Mouse (Mus musculus) midbrain, embryonic 13.5 days (tissue): ENCODE measurements around the gene Ush2a. TPM values are rescaled to one million over a fixed set of nuclear protein-coding genes. Genes with fewer than 3 reads are reported as not detected.

Source experiments
- ATAC-seq: fragments of 200-750 bp; cut with Nextera tagmentation; 2 replicates; pipeline ENCODE4 v1.8.0; 2017; ENCODE audit warnings: mild to moderate bottlenecking, moderate TSS enrichment, moderate library complexity
- H3K27ac ChIP-seq: fragments of 300-500 bp; sonication (generic); 2 replicates; pipeline ENCODE4 v1.5.1; 2015; ENCODE audit warnings: inconsistent platforms, mild to moderate bottlenecking, moderate library complexity
- H3K27me3 ChIP-seq: fragments of 300-500 bp; sonication (generic); 2 replicates; pipeline ENCODE4 v1.6.1; 2015; ENCODE audit warnings: mild to moderate bottlenecking, inconsistent platforms
- H3K36me3 ChIP-seq: fragments of 300-500 bp; sonication (generic); 2 replicates; pipeline ENCODE4 v1.6.1; 2015; ENCODE audit warnings: mild to moderate bottlenecking, inconsistent platforms
- H3K4me1 ChIP-seq: fragments of 300-500 bp; sonication (generic); replicated peaks from 2 replicates; pipeline ENCODE4 v1.6.1; 2015; ENCODE audit warnings: inconsistent platforms
- H3K4me2 ChIP-seq: fragments of 300-500 bp; sonication (generic); replicated peaks from 2 replicates; pipeline ENCODE4 v1.6.1; 2015; ENCODE audit warnings: moderate library complexity, mild to moderate bottlenecking, inconsistent platforms
- H3K4me3 ChIP-seq: fragments of 300-500 bp; sonication (generic); replicated peaks from 2 replicates; pipeline ENCODE4 v1.5.1; 2015; ENCODE audit warnings: mild to moderate bottlenecking, inconsistent platforms
- H3K9ac ChIP-seq: fragments of 300-500 bp; sonication (generic); replicated peaks from 2 replicates; pipeline ENCODE4 v1.6.1; 2015; ENCODE audit warnings: mild to moderate bottlenecking, inconsistent platforms
- H3K9me3 ChIP-seq: fragments of 300-500 bp; sonication (generic); 2 replicates; pipeline ENCODE4 v1.6.1; 2016; ENCODE audit warnings: mild to moderate bottlenecking, inconsistent platforms
- WGBS: fragments of 180-500 bp; shearing (Covaris S2); methylation state at CpG from one replicate; pipeline ENCODE4 v1.1.7; 2015; 5-methylcytosine and 5-hydroxymethylcytosine counted together
- polyA plus RNA-seq: library from polyadenylated mRNA; unstranded; fragments of >200 nt; fragmentation: Nextera tagmentation; extraction: Ambion mirVana; gene quantifications from 2 replicates; pipeline ENCODE4 v1.2.1, GENCODE M21; 2015

The Ush2a gene
- polyA plus RNA-seq, 1 experiment from 2014 or later = 0.13 TPM

GRCm38 (mm10) chr1:188316574-188316973 is 54.8 kb downstream of the Ush2a start:
- 89% methylated on average over 5 of the region's 5 CpGs for WGBS
- H3K4me1 ChIP-seq = no peaks in the 10 kb centered on the region
- H3K4me2 ChIP-seq = no peak overlapping the region
- no peaks in the 10 kb centered on the region for H3K36me3 ChIP-seq
- no peak overlapping the region for H3K9ac ChIP-seq
- no peak for ATAC-seq
- no peak overlapping the region for H3K4me3 ChIP-seq
- H3K27ac ChIP-seq = no peak overlapping the region
- no peaks in the 10 kb centered on the region for H3K9me3 ChIP-seq
- H3K27me3 ChIP-seq = no peaks in the 10 kb centered on the region

GRCm38 (mm10) chr1:188320204-188320603 is 58.4 kb downstream of the Ush2a start:
- Histone ChIP-seq H3K4me1 (no peaks in the 10 kb centered on the region), H3K27me3 (no peaks in the 10 kb centered on the region), H3K36me3 (no peaks in the 10 kb centered on the region), H3K4me2 (no peak overlapping the region), H3K4me3 (no peak overlapping the region), H3K27ac (no peak overlapping the region), H3K9me3 (no peaks in the 10 kb centered on the region), H3K9ac (no peak overlapping the region)
- 88% methylated on average over 4 of the region's 4 CpGs for WGBS
- ATAC-seq = no peak

DNA sequence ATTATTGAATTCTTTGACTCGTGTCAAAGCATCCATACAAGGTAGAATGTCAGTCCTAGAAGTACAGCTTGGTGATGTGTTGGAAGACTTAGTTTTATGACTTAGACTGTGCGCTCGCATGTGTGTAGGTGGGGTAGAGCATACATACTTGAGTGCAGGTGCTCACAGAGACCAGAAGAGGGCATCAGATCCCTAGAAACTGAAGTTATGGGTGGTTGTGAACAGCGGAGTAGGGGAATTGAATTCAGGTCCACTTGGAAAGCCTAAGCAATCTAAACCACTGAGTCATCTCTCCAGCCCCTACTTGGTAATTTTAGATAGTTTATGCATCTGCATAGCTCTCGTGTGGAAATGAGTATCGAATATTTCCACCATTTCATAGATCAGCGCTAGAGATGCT is 59.7 kb downstream of the Ush2a start:
- no peak overlapping the region for H3K4me2 ChIP-seq
- no peak overlapping the region for H3K9ac ChIP-seq
- H3K27ac ChIP-seq = no peak overlapping the region
- H3K4me3 ChIP-seq = no peak overlapping the region
- 84% methylated on average over 7 of the region's 7 CpGs for WGBS
- H3K36me3 ChIP-seq = no peaks in the 10 kb centered on the region
- H3K27me3 ChIP-seq = no peaks in the 10 kb centered on the region
- no peaks in the 10 kb centered on the region for H3K4me1 ChIP-seq
- ATAC-seq = no peak
- no peaks in the 10 kb centered on the region for H3K9me3 ChIP-seq

GRCm38 (mm10) chr1:188330406-188330805 is 68.6 kb downstream of the Ush2a start:
- no peaks in the 10 kb centered on the region for H3K9me3 ChIP-seq

DNA sequence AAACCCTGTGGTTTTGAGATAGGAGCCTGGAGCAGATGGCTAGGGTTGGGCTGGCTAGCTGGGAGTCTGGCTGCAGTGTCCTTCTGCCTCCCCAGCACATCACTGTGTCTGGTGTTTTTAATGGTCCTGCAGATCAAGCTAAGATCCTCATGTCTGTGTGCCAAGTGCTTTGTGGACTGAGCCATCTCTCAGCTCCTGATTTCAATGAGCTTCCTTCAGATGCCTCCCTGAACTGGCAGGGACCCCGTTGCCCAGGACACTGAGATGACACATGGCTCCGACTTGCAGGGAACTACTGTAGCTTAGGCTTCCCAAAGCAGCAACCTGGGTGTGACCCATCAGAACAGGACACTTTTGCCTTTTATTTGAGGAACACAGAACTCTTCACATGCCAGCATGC is 72.1 kb downstream of the Ush2a start:
- 77% methylated on average over 2 of the region's 2 CpGs for WGBS
- Histone ChIP-seq H3K9ac (no peak overlapping the region), H3K4me1 (no peaks in the 10 kb centered on the region), H3K36me3 (no peaks in the 10 kb centered on the region), H3K27me3 (no peaks in the 10 kb centered on the region), H3K4me3 (no peak overlapping the region), H3K9me3 (no peaks in the 10 kb centered on the region), H3K27ac (no peak overlapping the region), H3K4me2 (no peak overlapping the region)
- ATAC-seq = no peak

More at GRCm38 (mm10) chr1:188330406-188330805, 68.6 kb downstream of the Ush2a start:
- Histone ChIP-seq H3K9ac (no peak overlapping the region), H3K4me2 (no peak overlapping the region), H3K4me1 (no peaks in the 10 kb centered on the region), H3K27ac (no peak overlapping the region), H3K36me3 (no peaks in the 10 kb centered on the region), H3K27me3 (no peaks in the 10 kb centered on the region), H3K4me3 (no peak overlapping the region)
- no peak for ATAC-seq
- 97% methylated on average over 2 of the region's 2 CpGs for WGBS

DNA sequence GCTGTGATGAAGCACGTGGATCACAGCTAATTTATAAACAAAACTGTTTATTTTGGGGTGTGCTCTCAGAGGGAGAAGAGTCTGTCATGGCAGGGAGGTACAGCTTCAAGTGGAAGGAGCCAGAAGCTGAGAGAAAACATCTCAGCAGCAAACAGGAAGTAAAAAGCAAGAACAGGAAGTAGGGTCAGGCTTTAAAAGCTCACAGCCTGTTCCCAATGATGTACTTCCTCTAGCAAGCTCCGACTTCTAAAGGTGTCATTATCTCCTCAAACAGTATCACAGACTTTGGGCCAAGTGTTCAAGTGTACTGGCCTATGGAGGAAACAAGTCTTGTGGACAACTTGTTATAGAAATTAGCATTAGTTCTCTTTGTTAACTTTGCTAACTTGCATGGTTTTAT is 85.9 kb downstream of the Ush2a start:
- Histone ChIP-seq H3K9me3 (0 out of 2 replicates have a peak, but pooled peaks cover 3% of the 10 kb centered on the region), H3K4me1 (no peaks in the 10 kb centered on the region), H3K4me2 (no peak overlapping the region), H3K36me3 (no peaks in the 10 kb centered on the region), H3K9ac (no peak overlapping the region), H3K27ac (no peak overlapping the region), H3K4me3 (no peak overlapping the region), H3K27me3 (no peaks in the 10 kb centered on the region)
- no peak for ATAC-seq
- 74% methylated on average over 2 of the region's 2 CpGs for WGBS

GRCm38 (mm10) chr1:188354726-188355125 is 92.9 kb downstream of the Ush2a start:
- no peak overlapping the region for H3K9ac ChIP-seq
- H3K4me1 ChIP-seq = no peaks in the 10 kb centered on the region
- 0 out of 2 replicates have a peak, but pooled peaks cover 3% of the 10 kb centered on the region for H3K9me3 ChIP-seq
- WGBS = 92% methylated on average over 2 of the region's 2 CpGs
- H3K27me3 ChIP-seq = no peaks in the 10 kb centered on the region
- H3K4me3 ChIP-seq = no peak overlapping the region
- no peak overlapping the region for H3K27ac ChIP-seq
- ATAC-seq = no peak
- H3K4me2 ChIP-seq = no peak overlapping the region
- no peaks in the 10 kb centered on the region for H3K36me3 ChIP-seq

- Histone ChIP-seq H3K36me3 (no peaks in the 10 kb centered on the region), H3K4me1 (no peaks in the 10 kb centered on the region), H3K4me3 (no peak overlapping the region), H3K9ac (no peak overlapping the region), H3K27me3 (no peaks in the 10 kb centered on the region), H3K4me2 (no peak overlapping the region), H3K27ac (no peak overlapping the region), H3K9me3 (no peaks in the 10 kb centered on the region)
- 91% methylated on average over 3 of the region's 3 CpGs for WGBS
- no peak for ATAC-seq
Measured at GRCm38 (mm10) chr1:188363548-188363947, 101.7 kb downstream of the Ush2a start.

- Histone ChIP-seq H3K9me3 (no peaks in the 10 kb centered on the region), H3K36me3 (no peaks in the 10 kb centered on the region), H3K27me3 (no peaks in the 10 kb centered on the region), H3K4me3 (no peak overlapping the region), H3K4me2 (no peak overlapping the region), H3K9ac (no peak overlapping the region), H3K27ac (no peak overlapping the region), H3K4me1 (no peaks in the 10 kb centered on the region)
- ATAC-seq = no peak
- 75% methylated on average over 1 of the region's 1 CpGs for WGBS
Measured at GRCm38 (mm10) chr1:188385180-188385579, 123.4 kb downstream of the Ush2a start.

DNA sequence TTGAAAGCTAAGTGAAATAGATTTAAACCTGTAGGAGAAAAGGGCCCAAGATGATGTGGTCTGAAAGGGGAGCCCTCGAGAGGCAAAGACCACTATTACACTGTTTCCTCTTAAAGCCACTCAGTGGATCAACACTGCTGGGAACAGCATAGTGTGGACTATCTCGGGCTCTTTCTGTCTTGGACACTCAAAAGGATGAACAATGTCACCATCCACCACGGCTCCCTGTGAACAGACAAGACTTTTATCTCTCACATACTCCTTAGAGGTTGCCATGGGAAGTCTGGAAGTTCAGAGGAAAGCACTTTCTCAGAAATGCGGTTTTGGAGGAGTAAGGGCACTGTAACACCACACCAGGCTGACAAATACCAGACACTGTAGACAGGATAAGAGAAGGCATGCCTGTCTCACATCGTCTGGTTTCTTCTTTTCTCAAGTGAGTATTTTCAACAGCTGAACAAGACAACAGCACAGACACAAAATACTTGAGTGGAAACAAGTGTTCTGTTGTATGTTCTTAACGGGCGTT is 124.0 kb downstream of the Ush2a start:
- Histone ChIP-seq H3K4me1 (no peaks in the 10 kb centered on the region), H3K36me3 (no peaks in the 10 kb centered on the region), H3K9ac (no peak overlapping the region), H3K4me3 (no peak overlapping the region), H3K4me2 (no peak overlapping the region), H3K27ac (no peak overlapping the region), H3K9me3 (no peaks in the 10 kb centered on the region), H3K27me3 (no peaks in the 10 kb centered on the region)
- no peak for ATAC-seq
- 74% methylated on average over 7 of the region's 7 CpGs for WGBS

- no peaks in the 10 kb centered on the region for H3K36me3 ChIP-seq
- no peak overlapping the region for H3K4me2 ChIP-seq
- H3K4me3 ChIP-seq = no peak overlapping the region
- H3K27ac ChIP-seq = no peak overlapping the region
- no peaks in the 10 kb centered on the region for H3K27me3 ChIP-seq
- no peak overlapping the region for H3K9ac ChIP-seq
- no peaks in the 10 kb centered on the region for H3K4me1 ChIP-seq
- WGBS = 88% methylated on average over 3 of the region's 3 CpGs
- no peaks in the 10 kb centered on the region for H3K9me3 ChIP-seq
- no peak for ATAC-seq
Measured at GRCm38 (mm10) chr1:188387321-188387720, 125.5 kb downstream of the Ush2a start.

DNA sequence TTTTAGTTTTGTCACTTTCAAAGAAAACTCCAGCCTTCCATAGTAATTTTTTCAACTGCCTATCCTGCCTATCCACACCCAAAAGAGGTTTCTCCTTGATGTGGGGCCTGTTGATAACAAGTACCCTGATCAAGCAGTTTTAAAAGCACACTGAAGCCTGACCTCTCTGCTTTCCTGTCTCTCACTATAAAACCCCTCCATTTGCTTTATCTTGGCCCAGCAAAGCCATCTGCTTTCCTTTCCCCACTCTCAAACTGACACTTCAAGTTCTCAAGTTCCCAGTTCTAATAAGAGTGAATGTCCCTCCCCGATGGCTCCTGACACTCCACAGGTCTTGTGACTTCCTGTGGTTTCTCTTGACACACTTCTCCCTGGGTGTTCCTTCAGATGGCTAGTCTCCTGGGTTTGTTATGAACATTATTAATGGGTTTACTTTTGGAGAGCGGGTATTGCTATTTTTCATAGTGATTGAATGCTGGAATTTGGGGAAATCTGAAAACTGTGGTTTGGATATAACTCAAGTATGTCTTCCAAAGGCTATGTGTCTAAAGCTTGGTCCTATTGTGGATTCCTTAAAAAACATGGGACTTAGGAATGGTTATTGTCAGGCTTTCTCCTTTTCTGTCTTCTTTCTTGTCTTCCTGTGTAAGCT is 126.1 kb downstream of the Ush2a start:
- no peak for ATAC-seq
- Histone ChIP-seq H3K4me3 (no peak overlapping the region), H3K9ac (no peak overlapping the region), H3K27me3 (no peaks in the 10 kb centered on the region), H3K9me3 (no peaks in the 10 kb centered on the region), H3K4me1 (no peaks in the 10 kb centered on the region), H3K36me3 (no peaks in the 10 kb centered on the region), H3K4me2 (no peak overlapping the region), H3K27ac (no peak overlapping the region)
- 89% methylated on average over 2 of the region's 2 CpGs for WGBS

DNA sequence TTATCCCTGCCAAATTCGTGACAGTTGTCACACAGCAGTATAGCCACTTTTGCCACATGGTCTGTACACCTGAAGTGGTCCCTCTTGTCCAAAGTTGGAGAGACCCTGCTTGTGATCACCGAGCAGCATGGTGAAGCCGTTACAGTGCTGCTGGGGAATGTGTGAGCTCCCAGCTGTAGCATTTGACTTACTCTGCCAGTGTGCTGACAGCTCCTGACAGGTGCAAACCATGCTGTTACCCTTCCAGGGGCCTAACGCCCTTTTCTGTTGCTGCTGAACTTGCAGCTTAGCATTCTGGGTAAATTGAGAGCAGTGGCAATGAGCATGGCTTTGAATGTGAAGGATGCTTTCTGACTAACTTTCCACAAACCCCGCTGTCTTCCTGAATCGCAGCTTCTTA is 128.3 kb downstream of the Ush2a start:
- no peak for ATAC-seq

More for the DNA sequence above, 128.3 kb downstream of the Ush2a start:
- Histone ChIP-seq H3K9ac (no peak overlapping the region), H3K9me3 (no peaks in the 10 kb centered on the region), H3K4me2 (no peak overlapping the region), H3K4me1 (no peaks in the 10 kb centered on the region), H3K27me3 (no peaks in the 10 kb centered on the region), H3K27ac (no peak overlapping the region), H3K36me3 (no peaks in the 10 kb centered on the region), H3K4me3 (no peak overlapping the region)
- 74% methylated on average over 6 of the region's 6 CpGs for WGBS
